Mouse (Mus musculus): ENCODE measurements around the gene Itpa.

DNA sequence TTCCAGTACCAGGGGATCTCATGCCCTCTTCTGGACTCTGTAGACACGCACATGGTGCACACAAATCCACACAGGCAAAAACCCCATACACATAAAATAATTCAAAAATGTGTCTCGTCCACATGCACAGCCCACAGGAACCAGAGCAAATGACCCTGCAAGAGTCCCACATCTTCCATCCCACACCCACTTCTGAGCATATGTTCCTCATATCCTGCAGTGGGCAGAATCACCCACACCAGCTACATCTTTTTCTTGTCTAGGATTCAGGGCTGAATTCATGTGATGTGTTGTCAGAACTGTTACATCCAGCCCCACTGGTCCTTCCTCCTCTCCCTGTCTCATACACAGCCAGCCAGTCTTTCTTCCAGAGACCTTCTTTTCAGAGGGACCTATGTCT lies 14.1 kb upstream of the Itpa start:
- TF ChIP-seq CTCF (IDR thresholded peaks at IDR 0.05; ENCODE audit: borderline replicate concordance, control insufficient read depth, extremely low read depth, insufficient read depth, low read length, poor library complexity) (no peak), POLR2A (IDR thresholded peaks at IDR 0.05; ENCODE audit: control insufficient read depth, extremely low read depth, insufficient read depth, low read length, poor library complexity) (no peak)

All from thymus, adult 2 months (tissue).